Mouse (Mus musculus) gastrocnemius, postnatal 4 days (tissue): ENCODE data around the gene Zbtb20. TPM values are rescaled to one million over a fixed set of nuclear protein-coding genes. Genes with fewer than 3 reads are reported as not detected.
A peak's percentile ranks its signal among the peaks of the same experiment; 100 is the strongest.

Experiments
- DNase-seq, 2 experiments: peaks; one replicate each; pipeline ENCODE4 v3.0.0; 2021 to 2022; ENCODE audit warnings: low spot score in 2 of 2, mixed read lengths in 2 of 2
- long read RNA-seq, 2 experiments: library from polyadenylated mRNA; stranded (forward); transcript quantifications; one replicate each; pipeline ENCODE4 v2.0.0; 2021
- total RNA-seq, 2 experiments: library from RNA; stranded (reverse); gene quantifications; 2 replicates each; pipeline ENCODE4 v1.2.3; 2021

Zbtb20 gene
- total RNA-seq = 100 to 1,000 TPM in 1 of 2 experiments, 10 to 100 TPM in 1; 93.9 to 114 TPM
- long read RNA-seq, experiment 1, partial matches to known transcripts = 6 of 17 reads
- long read RNA-seq, experiment 1, other reads (novel, unspliced or antisense) = 11 of 17 reads
- long read RNA-seq, experiment 2, partial matches to known transcripts = 10 of 34 reads
- long read RNA-seq, experiment 2, other reads (novel, unspliced or antisense) = 24 of 34 reads

DNA sequence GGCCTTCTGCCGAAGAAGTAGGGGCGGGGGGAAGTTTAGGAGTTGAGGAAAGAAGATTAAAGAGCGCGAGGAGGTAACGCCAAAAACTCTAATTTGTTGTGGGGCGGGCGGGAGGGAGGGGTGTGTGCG lies at the start of gene Zbtb20:
Gene Zbtb20 (plus strand): TSS at position 30 of the 129 bp plus-strand sequence.
- DNase-seq = no peak

DNA sequence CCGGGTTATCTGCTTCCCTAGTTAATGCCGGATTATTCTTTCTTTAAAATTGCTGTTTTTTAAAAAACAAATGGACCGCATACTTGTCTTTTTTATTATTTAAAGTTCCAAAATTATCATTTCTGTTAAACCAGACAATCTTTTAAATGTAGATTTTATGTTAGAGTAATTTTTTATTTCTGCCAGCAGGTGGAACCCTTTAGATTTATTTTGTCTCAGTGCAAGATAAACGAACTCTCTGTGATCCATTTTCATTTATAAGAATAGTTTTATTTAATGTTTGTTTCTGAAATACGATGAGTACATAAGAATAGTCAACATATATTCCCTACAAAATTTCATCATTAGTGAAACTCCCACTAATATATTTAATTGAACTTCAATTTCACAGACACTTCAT lies 39.7 kb upstream of the Zbtb20 start:
- DNase-seq = no peak

DNA sequence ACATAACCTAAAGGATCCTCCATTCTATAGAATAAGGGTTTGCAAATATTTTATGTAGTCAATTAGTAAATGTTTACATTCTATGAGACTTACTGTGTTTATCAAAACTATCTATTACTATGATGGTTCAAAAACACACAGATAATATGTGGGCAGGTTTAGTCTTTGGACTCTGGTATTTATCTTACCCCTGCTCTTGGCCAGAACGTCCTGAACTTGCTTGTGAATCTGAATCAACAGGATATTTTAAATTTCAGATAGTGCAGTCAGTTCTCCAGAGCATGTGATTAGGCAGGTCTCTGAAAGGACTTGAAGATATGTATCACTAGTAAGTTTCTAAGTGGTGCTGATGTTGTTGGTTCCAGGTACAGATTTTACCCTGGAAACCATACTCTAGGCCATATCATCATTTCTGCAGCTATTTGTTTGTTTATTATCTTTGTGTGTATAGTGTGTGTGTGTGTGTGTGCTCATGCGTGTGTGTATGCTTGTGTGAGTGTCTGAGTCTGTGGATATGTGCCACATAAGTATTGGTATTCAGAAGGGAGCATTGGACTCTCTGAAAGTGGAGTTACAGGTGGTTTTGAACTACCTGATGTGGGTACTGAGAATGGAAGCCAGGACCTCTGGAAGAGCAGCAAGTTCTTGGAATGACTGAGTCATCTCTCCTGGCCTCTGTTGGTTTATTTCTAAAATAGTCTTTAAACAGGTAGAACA lies 39.1 kb upstream of the Zbtb20 start:
- no peak for DNase-seq

DNA sequence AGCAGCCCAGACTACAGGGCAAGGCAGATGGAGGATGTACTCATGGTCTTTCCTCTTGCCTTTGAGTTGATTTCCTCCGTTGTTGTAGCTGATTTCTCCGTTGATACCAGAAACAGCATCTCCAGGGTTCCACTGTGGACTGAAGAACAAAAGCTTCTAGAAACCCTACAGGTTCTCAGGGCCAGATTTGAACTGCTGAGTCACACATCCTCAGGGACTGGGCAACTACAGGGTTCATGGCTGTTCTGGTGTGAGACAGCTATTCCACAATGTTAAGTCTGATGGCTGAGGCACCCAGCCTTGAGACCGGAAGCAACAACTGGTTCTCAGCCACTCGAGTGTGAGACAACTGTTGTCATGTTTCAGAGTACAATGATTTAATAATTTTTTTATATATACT lies 37.5 kb upstream of the Zbtb20 start:
- DNase-seq = no peak

DNA sequence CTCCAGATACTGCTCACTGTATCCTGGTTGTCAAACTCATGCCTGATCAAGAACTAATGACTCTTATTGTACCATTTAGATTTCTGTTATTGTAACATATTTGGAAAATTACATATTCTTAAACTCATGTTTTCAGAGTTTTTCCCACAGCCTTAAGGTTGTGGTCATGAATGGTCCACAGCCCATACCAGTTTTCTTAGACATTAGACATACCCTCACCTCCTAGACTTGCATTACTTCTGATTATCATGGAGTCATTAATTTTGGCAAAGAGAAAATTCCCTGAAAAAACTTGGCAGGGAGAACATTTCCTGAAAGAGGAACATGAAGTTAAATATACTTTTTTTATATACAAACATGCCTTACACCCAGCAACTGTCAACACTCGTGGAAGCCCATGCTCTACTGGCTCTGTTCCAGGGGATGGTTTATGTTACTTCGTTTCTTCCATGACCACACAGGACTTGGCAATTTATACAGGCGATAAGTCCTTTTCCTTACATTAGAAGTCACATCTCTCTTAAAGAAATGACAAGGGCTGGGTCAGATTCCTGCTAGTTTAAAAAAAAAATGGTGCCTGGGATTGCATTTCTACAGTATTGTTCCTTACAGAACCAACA lies 18.0 kb upstream of the Zbtb20 start:
- DNase-seq = no peak

DNA sequence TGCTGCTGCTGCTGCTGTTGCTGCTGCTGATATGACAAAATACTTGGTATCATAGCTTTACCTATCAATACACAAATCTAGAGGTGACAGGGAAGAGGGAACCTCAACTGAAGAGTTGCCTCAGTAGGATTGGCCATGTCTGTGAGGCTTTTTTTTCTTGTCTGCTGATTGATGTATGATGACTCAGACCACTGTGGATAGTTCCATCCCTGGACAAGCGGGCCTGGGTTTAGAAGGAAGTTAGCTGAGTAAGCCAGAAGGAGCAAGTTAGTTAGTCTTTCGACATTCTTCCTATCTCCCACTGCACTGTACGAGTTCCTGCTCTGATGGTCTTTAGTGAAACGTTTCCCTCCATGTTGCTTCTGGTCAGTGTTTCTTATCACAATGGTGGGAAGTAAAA lies 16.4 kb upstream of the Zbtb20 start:
- DNase-seq = no peak

DNA sequence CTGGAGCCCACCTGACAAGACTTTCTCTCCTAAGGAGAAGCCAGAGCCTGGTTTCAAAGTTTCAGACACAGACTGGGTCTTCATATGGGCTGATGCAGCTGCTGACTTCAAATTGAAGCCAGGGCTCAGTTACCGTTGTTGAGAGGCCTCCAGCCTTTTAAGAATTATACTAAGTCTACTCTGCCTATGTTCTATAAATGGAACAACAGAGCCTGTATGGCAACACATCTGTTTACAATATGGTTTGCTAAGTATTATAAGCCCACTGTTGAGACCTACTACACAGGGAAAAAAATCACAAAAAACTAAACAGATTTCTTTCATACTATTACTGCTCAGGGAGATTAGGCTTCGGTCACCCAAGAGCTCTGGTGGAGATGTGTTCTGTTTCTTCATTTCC lies 12.4 kb upstream of the Zbtb20 start:
- DNase-seq = no peak

DNA sequence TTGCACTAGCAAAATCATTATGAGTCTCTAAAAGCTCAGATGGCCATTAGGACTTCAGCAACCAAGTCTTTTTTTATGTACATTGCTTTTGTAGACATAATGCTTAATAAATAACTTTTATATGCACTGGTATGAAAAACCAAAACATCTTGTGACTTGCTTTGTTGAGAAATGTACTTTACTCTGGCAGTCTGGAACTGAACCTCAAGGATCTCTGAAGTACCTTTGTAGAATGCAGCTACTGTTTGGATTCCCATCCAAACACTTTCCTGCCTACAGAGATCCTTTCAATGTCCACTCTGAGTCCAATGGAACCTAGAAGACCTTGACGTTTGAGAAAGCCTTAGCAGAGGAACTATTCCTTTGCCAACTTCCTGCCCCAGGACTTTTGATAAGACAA lies 9.6 kb upstream of the Zbtb20 start:
- DNase-seq = no peak

DNA sequence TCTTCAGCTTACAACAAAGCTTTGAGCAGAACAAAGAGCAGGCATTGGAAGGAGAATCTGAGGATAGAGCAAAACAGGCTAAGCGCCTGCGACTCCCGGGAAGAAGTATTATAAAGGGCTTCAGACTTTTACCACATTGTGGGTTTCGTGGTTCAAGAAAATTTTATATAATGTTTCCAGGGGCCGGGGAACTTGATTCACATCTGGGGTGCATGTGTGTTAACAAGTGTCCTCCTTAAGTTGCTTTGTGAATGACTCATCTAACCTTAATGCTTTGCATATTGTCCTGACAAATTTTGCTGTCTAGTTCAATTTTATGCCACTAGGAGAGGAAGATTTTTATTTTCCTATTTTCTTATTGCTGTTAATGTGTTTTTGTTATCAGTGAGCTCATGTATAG lies 3.6 kb upstream of the Zbtb20 start:
- no peak for DNase-seq

DNA sequence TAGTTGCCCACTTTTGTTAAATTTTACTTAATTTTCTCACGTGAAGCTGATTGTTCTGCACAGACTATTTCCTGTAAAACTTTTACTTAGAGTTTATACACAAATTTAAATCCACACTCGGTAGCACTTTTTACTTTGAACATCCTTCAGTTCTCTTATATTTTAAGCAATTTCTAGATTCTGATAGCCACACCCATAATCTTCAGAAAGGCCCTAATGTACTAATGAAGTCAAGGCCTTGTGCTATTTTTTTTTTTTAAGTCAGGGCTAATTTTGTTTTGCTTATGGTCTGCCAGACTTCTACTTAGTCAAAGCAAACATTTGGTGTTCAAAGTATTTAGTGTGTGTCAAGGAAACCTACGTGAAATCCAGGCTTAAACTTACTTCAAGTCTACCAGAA lies 1.7 kb upstream of the Zbtb20 start:
- DNase-seq = no peak

DNA sequence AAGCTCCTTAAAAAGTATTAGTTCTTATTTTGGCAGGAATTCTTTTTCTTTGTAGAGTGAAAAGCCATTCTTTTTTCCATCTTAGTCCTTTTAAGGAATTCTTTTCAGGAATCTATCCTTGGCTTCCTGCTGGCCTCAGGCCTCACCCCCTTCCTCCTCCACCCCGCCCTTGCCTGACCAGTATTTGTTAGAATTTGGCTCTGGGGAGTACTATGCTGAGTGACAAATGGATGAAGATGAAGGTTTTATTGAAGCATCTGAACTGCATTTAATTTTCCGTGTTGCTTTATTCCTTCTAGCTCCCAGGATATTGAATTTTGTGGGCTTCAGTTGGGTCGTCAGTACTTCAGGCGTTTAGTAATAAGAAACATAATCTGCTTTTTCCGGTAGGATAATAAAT lies 1.2 kb upstream of the Zbtb20 start:
- DNase-seq = peak in 1 of 2 experiments; percentile 54

DNA sequence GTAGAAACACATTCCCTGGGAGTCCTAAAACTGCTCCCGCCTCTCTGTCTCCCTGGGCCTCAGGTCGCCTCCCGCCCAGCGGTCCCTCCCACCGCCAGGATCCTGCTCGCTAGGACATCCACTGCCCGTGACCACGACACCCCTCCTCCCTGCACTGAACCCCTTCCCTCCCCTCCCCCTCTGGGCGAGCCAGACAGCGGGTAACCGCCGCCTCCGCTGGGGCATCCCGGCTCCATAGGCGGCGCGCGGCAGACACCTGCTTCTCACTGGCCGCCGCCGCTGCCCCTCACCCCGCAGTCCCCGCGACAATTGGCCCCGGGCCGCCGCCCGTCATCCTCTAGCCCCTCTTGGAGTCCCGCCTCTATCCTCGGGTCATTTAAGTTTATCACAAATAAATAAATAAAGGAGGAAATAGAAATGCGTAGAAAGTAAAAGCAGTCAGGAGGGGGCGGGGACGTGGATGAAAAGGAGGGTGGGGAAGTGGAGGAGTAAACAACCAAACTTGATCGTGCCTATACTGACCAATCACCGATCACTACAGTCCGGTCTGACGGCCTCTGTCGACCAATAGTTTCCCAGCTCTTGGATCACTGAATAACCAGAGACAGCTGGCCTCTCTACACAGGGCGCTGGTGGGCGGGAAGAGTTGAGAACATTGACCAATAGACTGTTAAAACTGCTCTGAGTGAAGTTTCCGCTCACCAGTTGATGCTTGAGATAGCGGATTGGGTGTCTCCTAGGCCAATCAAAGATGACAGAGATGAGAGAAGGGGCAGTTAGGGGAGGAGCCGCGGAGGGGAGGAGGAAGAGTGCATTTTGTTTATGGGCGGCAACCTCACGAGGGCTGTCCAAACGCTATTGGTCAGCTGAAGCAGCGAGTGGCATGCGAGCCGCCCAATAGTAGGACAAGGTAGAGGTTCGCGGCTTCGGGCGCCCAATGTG lies 500 bp upstream of the Zbtb20 start:
- peak; percentile 95 to 98 for DNase-seq

DNA sequence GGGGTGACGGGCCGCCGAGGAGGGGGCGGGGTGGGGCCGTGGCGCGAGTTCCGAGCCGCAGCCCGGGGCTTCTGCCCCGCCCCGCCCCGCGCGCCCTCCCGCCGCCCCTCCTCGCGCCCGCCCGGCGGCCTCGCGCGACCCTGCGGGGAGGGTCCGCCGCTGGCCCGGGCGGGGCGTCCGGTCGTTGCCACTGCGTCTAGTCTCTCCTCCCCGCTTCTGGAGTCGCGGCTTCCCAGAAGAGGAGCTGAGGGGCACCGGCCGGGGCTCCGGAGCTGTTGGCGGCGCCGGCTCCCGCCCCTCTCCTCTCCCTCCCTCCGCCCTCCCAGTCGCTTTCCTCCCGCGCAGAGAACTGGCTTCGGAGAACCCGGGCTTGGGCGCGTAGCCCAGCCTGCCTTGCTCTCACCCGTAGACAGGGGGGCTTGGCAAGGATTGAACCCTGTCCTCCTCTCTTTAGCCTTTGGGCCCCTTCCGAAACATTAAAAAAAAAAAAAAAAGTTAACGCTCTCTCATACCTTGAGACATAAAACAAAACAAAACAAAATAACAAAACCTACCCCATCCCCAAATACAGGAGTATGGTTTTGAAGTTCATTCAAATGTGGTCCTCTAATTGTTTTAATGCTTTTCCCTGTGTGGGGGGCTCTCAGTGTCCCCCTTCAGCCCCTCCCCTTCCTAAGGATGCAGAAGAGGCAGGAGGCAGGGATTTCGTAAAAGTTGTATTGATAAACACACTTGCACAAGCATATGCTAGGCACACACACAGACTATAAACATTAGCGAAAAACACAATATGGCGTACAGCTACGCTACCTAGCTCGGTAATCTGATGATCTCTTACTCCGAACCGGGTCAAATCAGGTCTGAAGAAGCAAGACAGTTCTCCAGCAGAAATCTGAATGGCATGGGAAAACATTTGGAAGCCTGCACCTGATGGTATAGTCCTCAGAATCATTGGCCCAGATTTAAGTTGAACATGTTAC lies 630 bp downstream of the Zbtb20 start:
- peak; percentile 74 to 82 for DNase-seq

DNA sequence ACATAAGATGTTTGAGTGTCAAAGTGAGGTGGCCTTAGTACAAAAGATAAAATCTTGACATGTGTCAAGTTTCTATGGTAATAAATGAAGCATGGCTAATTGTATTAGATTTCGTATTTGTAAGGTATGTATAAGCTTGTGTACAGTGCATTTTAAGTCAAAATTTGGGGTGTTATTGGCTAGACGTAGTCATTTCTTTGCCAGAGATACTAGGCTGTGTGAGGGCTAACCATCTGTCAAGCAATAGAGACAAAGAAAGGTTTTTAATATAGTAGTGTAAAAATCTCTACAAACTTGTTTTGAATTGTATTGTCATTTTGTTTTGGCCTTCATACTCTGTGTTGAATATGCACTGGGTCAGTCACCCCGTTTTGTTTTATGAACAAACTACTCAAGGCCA lies 4.4 kb downstream of the Zbtb20 start:
- DNase-seq = no peak

DNA sequence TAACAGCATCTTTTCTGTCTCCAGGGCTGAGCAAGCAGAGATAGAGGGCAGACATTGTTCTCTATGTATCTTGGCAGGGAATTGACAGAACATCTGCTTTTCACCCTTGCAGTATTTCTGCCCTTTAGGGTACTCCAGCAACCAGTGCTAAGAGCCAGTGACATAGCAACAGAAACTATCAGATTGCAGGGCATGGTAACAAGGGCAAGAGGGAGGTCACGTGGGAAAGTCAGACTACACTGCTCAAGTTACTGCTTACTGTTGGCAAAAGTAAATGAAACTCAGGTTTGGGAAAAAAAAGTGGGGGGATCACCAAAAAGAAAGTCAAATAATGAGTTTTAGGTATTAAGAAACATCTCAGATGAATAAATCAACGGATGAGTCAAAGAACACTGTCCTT lies 9.9 kb downstream of the Zbtb20 start:
- DNase-seq = no peak

DNA sequence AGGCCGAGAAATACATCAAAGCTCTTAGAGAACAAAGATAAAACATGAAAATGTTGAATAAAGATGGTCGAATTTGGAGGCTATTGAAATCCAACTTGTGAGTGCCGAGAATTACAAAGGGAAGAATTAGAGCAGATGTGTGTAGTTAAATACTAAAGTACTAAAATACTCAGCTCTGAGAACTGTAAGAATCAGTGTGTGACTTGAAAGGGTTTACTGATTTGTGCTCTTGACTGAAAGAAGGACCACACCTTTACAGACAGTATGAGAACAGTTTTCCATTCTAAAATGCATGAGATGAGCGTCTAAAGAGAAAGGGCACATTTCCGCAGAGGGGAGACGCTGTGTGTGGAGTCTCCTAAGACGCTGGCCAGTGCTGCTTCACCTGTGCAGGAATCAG lies 10.3 kb downstream of the Zbtb20 start:
- DNase-seq = no peak

DNA sequence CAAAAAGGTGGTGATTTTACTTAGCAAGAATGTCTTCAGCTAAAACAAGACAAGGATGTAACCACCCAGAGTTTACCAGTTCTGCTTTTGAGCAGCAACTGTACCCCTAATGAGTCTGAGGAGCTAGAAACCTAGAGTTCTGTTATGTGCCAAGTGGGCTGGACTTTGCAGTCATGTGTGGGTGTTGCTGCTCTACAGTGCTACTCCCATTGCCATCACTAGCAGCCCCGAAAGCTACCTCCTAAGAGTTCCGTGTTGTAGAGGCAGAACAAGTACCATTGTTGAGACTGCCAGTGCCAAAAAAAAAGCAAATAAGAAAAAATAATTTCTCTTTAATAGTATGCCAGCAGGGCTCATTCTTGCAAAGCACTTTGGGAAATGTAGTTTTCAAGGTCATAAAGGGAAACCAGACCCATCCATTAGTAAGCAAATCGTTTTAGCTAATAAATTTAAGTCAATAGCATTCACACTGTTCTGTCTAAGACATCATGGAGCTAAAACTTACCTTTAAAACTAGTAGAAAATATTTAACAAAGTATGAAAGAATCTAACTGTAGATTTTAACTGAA lies 21.5 kb downstream of the Zbtb20 start:
- no peak for DNase-seq

DNA sequence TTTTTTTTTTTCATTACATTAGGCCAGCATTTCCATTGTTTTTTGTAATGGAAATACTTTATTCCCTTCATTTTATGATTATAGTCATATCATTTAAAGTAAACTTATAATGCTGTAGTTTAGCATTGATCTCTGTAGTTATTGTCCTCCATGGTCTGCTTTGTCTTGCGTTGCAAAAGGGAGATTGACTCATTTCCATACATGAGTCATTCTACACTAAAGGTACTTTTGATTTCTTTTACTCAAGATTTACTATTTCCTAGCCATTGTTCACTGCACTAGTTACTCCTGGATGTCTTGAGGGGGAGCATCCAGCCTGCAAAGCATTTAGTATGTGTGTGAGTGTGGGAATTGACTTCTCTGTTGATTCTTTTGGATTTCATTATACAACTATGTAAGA lies 24.6 kb downstream of the Zbtb20 start:
- DNase-seq = no peak

DNA sequence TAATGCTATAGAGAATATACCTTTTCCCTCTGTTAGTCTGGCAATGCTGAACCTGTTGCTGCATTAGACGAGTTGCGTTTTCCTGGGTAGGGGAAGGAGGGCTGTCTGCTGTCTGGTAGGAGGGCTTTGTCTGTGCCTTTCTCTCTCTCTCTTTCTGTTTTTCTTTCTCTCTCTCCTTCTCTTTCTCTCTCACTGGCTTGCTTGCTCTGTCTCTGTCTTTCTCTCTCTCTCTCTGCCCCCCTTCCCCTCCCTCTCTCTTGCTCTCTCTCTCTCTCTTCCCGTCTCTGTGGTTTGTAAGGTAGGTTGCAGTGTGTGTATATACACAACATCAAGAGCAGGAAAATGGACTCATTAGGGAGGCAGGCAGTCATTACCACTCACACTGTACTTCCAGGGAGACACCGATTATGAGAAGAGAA lies 31.6 kb downstream of the Zbtb20 start:
- DNase-seq = peak in 1 of 2 experiments; percentile 28

DNA sequence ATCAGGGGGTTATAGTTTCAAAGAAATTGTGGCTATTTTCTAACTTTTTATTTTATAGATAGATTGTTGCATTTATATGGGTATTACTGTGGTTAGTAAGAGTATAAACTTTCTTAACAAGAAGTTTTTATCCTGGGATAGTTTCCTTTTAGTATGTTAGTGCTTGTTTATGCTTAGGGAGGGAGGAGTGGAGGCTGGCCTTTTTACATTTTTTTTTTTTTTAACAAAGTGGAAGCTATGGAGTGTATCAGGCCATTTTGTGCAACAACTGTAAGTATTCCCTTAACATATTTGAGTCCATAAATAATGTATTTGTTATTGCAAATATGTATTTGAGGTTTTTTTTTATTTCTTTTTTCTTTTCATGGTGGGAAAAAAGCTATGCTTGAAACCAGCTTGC lies 32.7 kb downstream of the Zbtb20 start:
- no peak for DNase-seq

DNA sequence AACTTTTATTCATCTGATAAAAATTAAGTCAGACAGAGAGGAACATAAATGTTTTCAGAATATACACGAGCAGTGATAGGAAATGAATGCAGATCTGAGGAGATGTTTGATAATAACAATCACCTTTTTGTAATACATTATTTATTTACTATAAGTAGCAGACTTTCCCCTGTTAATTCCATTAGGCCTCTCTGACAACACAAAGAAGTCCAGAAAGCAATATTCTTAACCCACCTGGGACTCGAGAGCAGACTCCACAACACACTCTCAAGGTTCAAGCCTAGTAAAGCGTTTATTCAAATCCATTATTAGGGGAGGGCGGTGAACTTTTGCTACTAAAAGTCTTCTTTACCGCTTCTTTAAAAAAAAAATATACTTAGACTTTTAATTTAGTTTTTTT lies 33.2 kb downstream of the Zbtb20 start:
- no peak for DNase-seq
